Mouse (Mus musculus): ENCODE data around the gene Gm16223. TPM values are rescaled to one million over a fixed set of nuclear protein-coding genes. Genes with fewer than 3 reads are reported as not detected.

Gm16223 gene
- polyA plus RNA-seq, 1 experiment from 2014 or later, result not detected

- no peak overlapping the region for H3K27ac ChIP-seq (replicated peaks)
- no peaks in the 10 kb centered on the region for H3K4me1 ChIP-seq
- H3K9me3 ChIP-seq, result no peaks in the 10 kb centered on the region
- no peak overlapping the region for H3K4me3 ChIP-seq
- H3K36me3 ChIP-seq (replicated peaks), result no peaks in the 10 kb centered on the region
- no peaks in the 10 kb centered on the region for H3K27me3 ChIP-seq (replicated peaks; ENCODE audit: low read depth, poor library complexity, severe bottlenecking)
- DNase-seq (ENCODE audit: low spot score), result no peak
These were observed 172.0 kb downstream of the Gm16223 start for GRCm38 (mm10) chr5:42239806-42240205.

DNA sequence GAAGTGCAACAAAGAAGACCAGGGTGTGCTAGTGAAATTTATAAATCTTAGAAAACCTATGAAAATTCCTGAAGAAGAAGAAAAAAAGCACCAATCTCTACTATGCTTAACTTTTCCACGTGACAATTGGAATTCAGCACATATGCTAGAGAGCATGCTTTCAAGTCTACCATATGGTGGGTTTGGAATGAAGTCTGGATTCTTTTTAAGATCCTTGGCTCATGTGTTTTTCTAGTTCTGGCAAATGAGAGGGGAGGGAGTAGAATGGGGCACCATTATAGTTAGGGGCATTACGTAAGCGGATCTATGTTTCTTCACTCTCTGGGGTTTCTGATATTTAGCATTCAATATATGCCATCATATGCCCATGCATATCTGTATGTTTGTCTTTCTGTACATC lies 182.6 kb downstream of the Gm16223 start:
- Histone ChIP-seq H3K27me3 (replicated peaks; ENCODE audit: low read depth, poor library complexity, severe bottlenecking) (no peaks in the 10 kb centered on the region), H3K4me3 (no peak overlapping the region), H3K9me3 (no peaks in the 10 kb centered on the region), H3K36me3 (replicated peaks) (no peaks in the 10 kb centered on the region), H3K27ac (replicated peaks) (no peak overlapping the region), H3K4me1 (no peaks in the 10 kb centered on the region)
- WGBS, result 89% methylated on average over 3 of the region's 3 CpGs
- no peak for DNase-seq (ENCODE audit: low spot score)

Other genes with a start within 250 kb of the Gm16223 start
- gene Bod1l, start 223.6 kb upstream of the Gm16223 start, polyA plus RNA-seq (2016; fragmentation: Nextera tagmentation; extraction: Ambion mirVana), result 18.6 and 19.4 TPM in 2 replicates